Mouse (Mus musculus): ENCODE data around the gene Rps27a. TPM values are rescaled to one million over a fixed set of nuclear protein-coding genes. Genes with fewer than 3 reads are reported as not detected.

The Rps27a gene
- total and polyA plus RNA-seq, 3 experiments: 560 to 2,403 (median 1,339) TPM

GRCm38 (mm10) chr11:29538201-29538600 lies 9.7 kb downstream of the Rps27a start (continued):
- no peak for TF ChIP-seq MEF2A (IDR thresholded peaks at IDR 0.05; ENCODE audit: extremely low read depth, insufficient replicate concordance, low read depth, low read length, poor library complexity, severe bottlenecking)
- TF ChIP-seq POLR2AphosphoS5 (IDR thresholded peaks at IDR 0.05; ENCODE audit: borderline replicate concordance, low read depth, low read length): no peak
- TF ChIP-seq MXI1 (IDR thresholded peaks at IDR 0.05; ENCODE audit: low read depth, low read length): 0 out of 2 replicates have a peak, but pooled peaks have one; percentile 34
- TF ChIP-seq JUND (IDR thresholded peaks at IDR 0.05; ENCODE audit: low read depth, low read length): no peak
- no peak for TF ChIP-seq CHD1 (IDR thresholded peaks at IDR 0.05; ENCODE audit: low read depth, low read length)
- no peak for TF ChIP-seq POLR2AphosphoS2 (IDR thresholded peaks at IDR 0.05; ENCODE audit: low read length)
- no peak for TF ChIP-seq ZC3H11A (IDR thresholded peaks at IDR 0.05; ENCODE audit: low read depth, low read length)
- peak; percentile 56; the same call in 1 of the 2 replicates for TF ChIP-seq SIN3A (IDR thresholded peaks at IDR 0.05; ENCODE audit: low read length)
- no peak for TF ChIP-seq USF1 (IDR thresholded peaks at IDR 0.05; ENCODE audit: low read depth, low read length)
- TF ChIP-seq MAFK (IDR thresholded peaks at IDR 0.05; ENCODE audit: borderline replicate concordance, low read depth, low read length): no peak
- TF ChIP-seq SMC3 (IDR thresholded peaks at IDR 0.05; ENCODE audit: low read depth, low read length): no peak
- no peak for TF ChIP-seq ZMIZ1 (IDR thresholded peaks at IDR 0.05; ENCODE audit: low read depth, low read length)
- TF ChIP-seq GABPA (IDR thresholded peaks at IDR 0.05; ENCODE audit: low read depth, low read length): no peak
- TF ChIP-seq BHLHE40 (IDR thresholded peaks at IDR 0.05; ENCODE audit: borderline replicate concordance, low read depth, low read length): no peak
- TF ChIP-seq UBTF (IDR thresholded peaks at IDR 0.05; ENCODE audit: borderline replicate concordance, insufficient read depth, low read depth, low read length): no peak
- peak; percentile 57; the same call in 1 of the 2 replicates for TF ChIP-seq TCF12 (IDR thresholded peaks at IDR 0.05; ENCODE audit: low read depth, low read length)
- TF ChIP-seq MAX (IDR thresholded peaks at IDR 0.05; ENCODE audit: low read length): peak; percentile 61; the same call in 1 of the 2 replicates

DNA sequence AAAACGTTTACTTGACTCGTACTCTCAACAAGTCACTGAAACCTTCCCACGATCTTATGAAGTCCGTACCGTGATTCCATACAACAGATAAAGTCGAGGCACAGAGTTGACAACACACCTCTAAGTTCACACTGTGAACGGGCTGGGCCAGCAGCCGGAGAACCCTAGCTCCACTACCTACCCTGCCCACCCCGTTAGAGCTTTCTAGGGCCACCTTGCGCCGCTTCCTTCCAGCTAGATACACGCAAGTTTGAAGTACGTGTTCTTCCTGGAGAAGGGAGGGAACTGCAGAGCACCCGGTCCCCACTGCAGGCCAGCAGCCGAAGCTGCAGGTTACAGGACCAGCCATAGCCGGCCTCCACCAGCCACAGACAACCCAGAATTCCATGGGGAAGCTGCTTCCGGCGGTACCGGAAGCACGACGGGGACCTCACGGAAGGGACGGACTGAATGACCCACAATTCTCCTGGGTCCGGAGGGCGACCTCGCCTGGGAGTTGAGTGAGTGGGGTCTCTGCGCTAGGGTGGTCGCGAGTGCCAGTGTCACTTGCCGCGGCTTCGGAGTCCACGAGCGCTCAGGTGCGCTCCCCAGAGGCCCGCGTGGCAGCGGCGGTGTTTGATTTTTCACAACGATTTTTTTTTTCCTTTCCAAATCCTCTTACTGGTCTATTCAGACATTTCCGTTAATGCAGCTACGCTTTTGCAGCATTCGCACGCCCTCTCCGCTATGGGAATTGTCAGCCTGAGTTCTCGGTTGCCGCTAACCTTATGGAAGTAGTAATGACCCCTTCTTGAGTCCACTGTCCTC lies 21.7 kb downstream of the Rps27a start, which contains the start of gene Mtif2:
TSS of gene Mtif2 (plus strand) at position 421 of the 807 bp plus-strand sequence.
- Histone ChIP-seq H3K9ac (ENCODE audit: control insufficient read depth, low read depth, low read length, poor library complexity, severe bottlenecking) (peak within 1 kb of the TSS; percentile 96), H3K27me3 (ENCODE audit: control insufficient read depth in 1 of 2, insufficient read depth in 2 of 2, low read length in 2 of 2) (no peaks in the 10 kb centered on the region), H3K4me3 (ENCODE audit: control insufficient read depth in 1 of 2, insufficient read depth in 1 of 2, low read depth in 2 of 2, low read length in 2 of 2) (peak within 1 kb of the TSS; percentile 88 to 96), H3K4me1 (ENCODE audit: control insufficient read depth in 1 of 2, insufficient read depth in 2 of 2, low read length in 2 of 2) (peaks cover 11% of the 10 kb centered on the region in 2 experiments), H3K9me3 (replicated peaks; ENCODE audit: insufficient read depth, low read length) (no peaks in the 10 kb centered on the region), H3K27ac (ENCODE audit: control insufficient read depth, low read depth, low read length) (peak within 1 kb of the TSS; percentile 88), H3K36me3 (ENCODE audit: control insufficient read depth in 1 of 2, insufficient read depth in 2 of 2, low read length in 2 of 2) (peaks cover 6 to 29% of the 10 kb centered on the region in 2 experiments), H3K79me2 (ENCODE audit: control insufficient read depth, insufficient read depth, low read length, poor library complexity) (peaks cover 20% of the 10 kb centered on the region)
- DNase-seq (ENCODE audit: low read depth, low spot score): peak; percentile 96
- TF ChIP-seq USF2 (IDR thresholded peaks at IDR 0.05; ENCODE audit: borderline replicate concordance in 1 of 2, insufficient read depth in 1 of 2, low read depth in 1 of 2, low read length in 2 of 2) (no peak), POLR2AphosphoS5 (IDR thresholded peaks at IDR 0.05; ENCODE audit: borderline replicate concordance, low read depth, low read length) (no peak), SMC3 (IDR thresholded peaks at IDR 0.05; ENCODE audit: low read depth, low read length) (peak; percentile 1; the same call in 1 of the 2 replicates), ZKSCAN1 (IDR thresholded peaks at IDR 0.05; ENCODE audit: low read depth, low read length) (no peak), CTCF (IDR thresholded peaks at IDR 0.05 in 2 of 3, conservative IDR thresholded peaks at IDR 0.05 in 1 of 3; ENCODE audit: control insufficient read depth in 1 of 3, insufficient read depth in 1 of 3, low read depth in 2 of 3, low read length in 3 of 3, poor library complexity in 1 of 3, severe bottlenecking in 1 of 3) (no peak; a peak in 1 of 6 replicates), ZNF384 (IDR thresholded peaks at IDR 0.05; ENCODE audit: low read depth, low read length) (peak; percentile 80), ZMIZ1 (IDR thresholded peaks at IDR 0.05; ENCODE audit: low read depth, low read length) (peak; percentile 96), HCFC1 (IDR thresholded peaks at IDR 0.05; ENCODE audit: low read depth, low read length) (peak; percentile 98), MAX (IDR thresholded peaks at IDR 0.05; ENCODE audit: low read length) (peak; percentile 84), CHD1 (IDR thresholded peaks at IDR 0.05; ENCODE audit: low read depth, low read length) (peak; percentile 73), EP300 (IDR thresholded peaks at IDR 0.05; ENCODE audit: low read depth in 1 of 2, low read length in 2 of 2) (peak in 1 of 2 experiments; percentile 43; a peak in 2 of 4 replicates), MEF2A (IDR thresholded peaks at IDR 0.05; ENCODE audit: extremely low read depth, insufficient replicate concordance, low read depth, low read length, poor library complexity, severe bottlenecking) (no peak), KAT2A (conservative IDR thresholded peaks at IDR 0.05; ENCODE audit: low read depth, low read length) (peak; percentile 86), MAFK (IDR thresholded peaks at IDR 0.05; ENCODE audit: borderline replicate concordance, low read depth, low read length) (no peak), MYC (IDR thresholded peaks at IDR 0.05; ENCODE audit: low read depth, low read length) (peak; percentile 84), POLR2AphosphoS2 (IDR thresholded peaks at IDR 0.05; ENCODE audit: low read length) (peak; percentile 99), TAL1 (IDR thresholded peaks at IDR 0.05; ENCODE audit: low read length) (no peak), SIN3A (IDR thresholded peaks at IDR 0.05; ENCODE audit: low read length) (peak; percentile 96), BHLHE40 (IDR thresholded peaks at IDR 0.05; ENCODE audit: borderline replicate concordance, low read depth, low read length) (no peak), CHD2 (IDR thresholded peaks at IDR 0.05; ENCODE audit: low read length) (no peak), RCOR1 (IDR thresholded peaks at IDR 0.05; ENCODE audit: low read depth, low read length) (peak; percentile 62; the same call in 1 of the 2 replicates), NRF1 (IDR thresholded peaks at IDR 0.05; ENCODE audit: insufficient read depth, low read depth, low read length, poor library complexity, severe bottlenecking) (no peak), ZC3H11A (IDR thresholded peaks at IDR 0.05; ENCODE audit: low read depth, low read length) (no peak)
